Mouse (Mus musculus): ENCODE data around the gene Kri1. TPM values are rescaled to one million over a fixed set of nuclear protein-coding genes. Genes with fewer than 3 reads are reported as not detected.
A peak's percentile ranks its signal among the peaks of the same experiment; 100 is the strongest.
"Not testable (repeated sequence)": the region's sequence is repeated elsewhere in the genome, so short reads cannot be mapped to it uniquely, and the experiment has no call there.

The Kri1 gene
- polyA plus RNA-seq, 1 experiment from 2014 or later: 18.3 TPM

- H3K4me3 ChIP-seq; H3K27me3 ChIP-seq; H3K4me2 ChIP-seq (replicated peaks); H3K27ac ChIP-seq; ATAC-seq (ENCODE audit: low FRiP score, low read depth); H3K9ac ChIP-seq; H3K9me3 ChIP-seq: not testable (repeated sequence)
- 88% methylated on average over 5 of the region's 5 CpGs for WGBS
- H3K4me1 ChIP-seq: peaks cover 18% of the 10 kb centered on the region
- H3K36me3 ChIP-seq: peaks cover 74% of the 10 kb centered on the region
These were observed 18.2 kb downstream of the Kri1 start for GRCm38 (mm10) chr9:21269590-21269989.

GRCm38 (mm10) chr9:21268305-21268704, 19.5 kb downstream of the Kri1 start:
- Histone ChIP-seq H3K4me1 (peaks cover 23% of the 10 kb centered on the region), H3K4me3 (no peak overlapping the region), H3K36me3 (peaks cover 61% of the 10 kb centered on the region), H3K9ac (no peak overlapping the region), H3K27me3 (no peaks in the 10 kb centered on the region), H3K27ac (no peak overlapping the region), H3K4me2 (replicated peaks) (no peak overlapping the region), H3K9me3 (no peaks in the 10 kb centered on the region)
- ATAC-seq (ENCODE audit: low FRiP score, low read depth): no peak
- 92% methylated on average over 16 of the region's 16 CpGs for WGBS

- no peak overlapping the region for H3K27ac ChIP-seq
- 89% methylated on average over 5 of the region's 5 CpGs for WGBS
- H3K4me3 ChIP-seq: 0 out of 2 replicates have a peak overlapping the region, but pooled peaks have one; percentile 87
- H3K9me3 ChIP-seq: no peaks in the 10 kb centered on the region
- no peak for ATAC-seq (ENCODE audit: low FRiP score, low read depth)
- no peak overlapping the region; the same call in 1 of the 2 replicates for H3K4me2 ChIP-seq (replicated peaks)
- H3K9ac ChIP-seq: peak overlapping the region; percentile 15; the same call in 1 of the 2 replicates
- H3K4me1 ChIP-seq: peaks cover 23% of the 10 kb centered on the region
- H3K36me3 ChIP-seq: peaks cover 47% of the 10 kb centered on the region
- H3K27me3 ChIP-seq: no peaks in the 10 kb centered on the region
These were observed 20.9 kb downstream of the Kri1 start for GRCm38 (mm10) chr9:21266889-21267288.

- Histone ChIP-seq H3K27ac (no peak overlapping the region), H3K4me2 (replicated peaks) (peak overlapping the region; percentile 89), H3K27me3 (no peaks in the 10 kb centered on the region), H3K4me1 (peaks cover 23% of the 10 kb centered on the region), H3K36me3 (peaks cover 34% of the 10 kb centered on the region), H3K4me3 (peak overlapping the region; percentile 87), H3K9ac (peak overlapping the region; percentile 87), H3K9me3 (no peaks in the 10 kb centered on the region)
- WGBS: 6% methylated on average over 11 of the region's 11 CpGs
- 0 out of 2 replicates have a peak, but pooled peaks have one; percentile 1 for ATAC-seq (ENCODE audit: low FRiP score, low read depth)
These were observed 22.2 kb downstream of the Kri1 start for GRCm38 (mm10) chr9:21265611-21266010.

- peak; percentile 96 for ATAC-seq (ENCODE audit: low FRiP score, low read depth)
- Histone ChIP-seq H3K36me3 (peaks cover 29% of the 10 kb centered on the region), H3K4me3 (peak within 1 kb of the TSS; percentile 87), H3K4me1 (peaks cover 23% of the 10 kb centered on the region), H3K9ac (peak within 1 kb of the TSS; percentile 87), H3K9me3 (no peaks in the 10 kb centered on the region), H3K27ac (peak within 1 kb of the TSS; percentile 81), H3K4me2 (replicated peaks) (peak within 1 kb of the TSS; percentile 89), H3K27me3 (no peaks in the 10 kb centered on the region)
- under 1% methylated on average over 49 of the region's 49 CpGs for WGBS
These were observed 22.7 kb downstream of the Kri1 start, which contains the start of gene Atg4d for GRCm38 (mm10) chr9:21265000-21265561. Gene Atg4d (plus strand): TSS chr9:21265293.

GRCm38 (mm10) chr9:21264272-21264999, 23.3 kb downstream of the Kri1 start:
- ATAC-seq (ENCODE audit: low FRiP score, low read depth): peak; percentile 31; the same call in 1 of the 2 replicates
- H3K9me3 ChIP-seq: no peaks in the 10 kb centered on the region
- peaks cover 23% of the 10 kb centered on the region for H3K4me1 ChIP-seq
- H3K4me2 ChIP-seq (replicated peaks): peak overlapping the region; percentile 89
- H3K36me3 ChIP-seq: peaks cover 24% of the 10 kb centered on the region
- 15% methylated on average over 17 of the region's 17 CpGs for WGBS
- peak overlapping the region; percentile 87 for H3K4me3 ChIP-seq
- peak overlapping the region; percentile 87 for H3K9ac ChIP-seq
- H3K27ac ChIP-seq: peak overlapping the region; percentile 81
- no peaks in the 10 kb centered on the region for H3K27me3 ChIP-seq

GRCm38 (mm10) chr9:21261831-21262230, 25.9 kb downstream of the Kri1 start:
- H3K36me3 ChIP-seq: peaks cover 2% of the 10 kb centered on the region; the same call in 1 of the 2 replicates
- no peaks in the 10 kb centered on the region for H3K27me3 ChIP-seq
- no peak overlapping the region for H3K4me3 ChIP-seq
- 67% methylated on average over 2 of the region's 2 CpGs for WGBS
- H3K9ac ChIP-seq: no peak overlapping the region
- H3K4me1 ChIP-seq: peaks cover 21% of the 10 kb centered on the region
- H3K4me2 ChIP-seq (replicated peaks): no peak overlapping the region
- no peaks in the 10 kb centered on the region for H3K9me3 ChIP-seq
- no peak overlapping the region for H3K27ac ChIP-seq
- ATAC-seq (ENCODE audit: low FRiP score, low read depth): no peak

- 67% methylated on average over 6 of the region's 6 CpGs for WGBS
- no peak for ATAC-seq (ENCODE audit: low FRiP score, low read depth)
- H3K4me3 ChIP-seq: no peak overlapping the region
- peaks cover 8% of the 10 kb centered on the region for H3K4me1 ChIP-seq
- no peak overlapping the region for H3K9ac ChIP-seq
- no peaks in the 10 kb centered on the region for H3K36me3 ChIP-seq
- no peak overlapping the region for H3K27ac ChIP-seq
- H3K9me3 ChIP-seq: no peaks in the 10 kb centered on the region
- H3K4me2 ChIP-seq (replicated peaks): no peak overlapping the region
- no peaks in the 10 kb centered on the region for H3K27me3 ChIP-seq
These were observed 27.2 kb downstream of the Kri1 start for GRCm38 (mm10) chr9:21260491-21261040.

GRCm38 (mm10) chr9:21256349-21256748, 31.4 kb downstream of the Kri1 start:
- 87% methylated on average over 4 of the region's 4 CpGs for WGBS
- not testable (repeated sequence) for H3K4me2 ChIP-seq (replicated peaks); H3K27ac ChIP-seq; H3K4me1 ChIP-seq; ATAC-seq (ENCODE audit: low FRiP score, low read depth); H3K9ac ChIP-seq; H3K36me3 ChIP-seq; H3K4me3 ChIP-seq; H3K9me3 ChIP-seq
- H3K27me3 ChIP-seq: peaks cover 18% of the 10 kb centered on the region

- Histone ChIP-seq H3K9ac (no peak overlapping the region), H3K4me2 (replicated peaks) (no peak overlapping the region), H3K36me3 (no peaks in the 10 kb centered on the region), H3K27me3 (peaks cover 35% of the 10 kb centered on the region), H3K27ac (no peak overlapping the region), H3K4me3 (no peak overlapping the region), H3K9me3 (no peaks in the 10 kb centered on the region), H3K4me1 (peaks cover 8% of the 10 kb centered on the region)
- ATAC-seq (ENCODE audit: low FRiP score, low read depth): no peak
These were observed 33.1 kb downstream of the Kri1 start for GRCm38 (mm10) chr9:21254690-21255089.

GRCm38 (mm10) chr9:21251116-21251735, 36.5 kb downstream of the Kri1 start:
- H3K27ac ChIP-seq: peak overlapping the region; percentile 44; the same call in 1 of the 2 replicates
- ATAC-seq (ENCODE audit: low FRiP score, low read depth): no peak; the same call in 1 of the 2 replicates
- no peak overlapping the region for H3K4me3 ChIP-seq
- peaks cover 16% of the 10 kb centered on the region for H3K4me1 ChIP-seq
- H3K9ac ChIP-seq: no peak overlapping the region
- 36% methylated on average over 13 of the region's 13 CpGs for WGBS
- no peaks in the 10 kb centered on the region for H3K9me3 ChIP-seq
- no peaks in the 10 kb centered on the region for H3K36me3 ChIP-seq
- H3K27me3 ChIP-seq: peaks cover 69% of the 10 kb centered on the region
- H3K4me2 ChIP-seq (replicated peaks): no peak overlapping the region

GRCm38 (mm10) chr9:21250509-21250908, 37.3 kb downstream of the Kri1 start:
- no peak overlapping the region for H3K27ac ChIP-seq
- H3K4me1 ChIP-seq: peaks cover 16% of the 10 kb centered on the region
- H3K36me3 ChIP-seq: no peaks in the 10 kb centered on the region
- H3K9ac ChIP-seq: no peak overlapping the region
- no peaks in the 10 kb centered on the region for H3K9me3 ChIP-seq
- H3K4me2 ChIP-seq (replicated peaks): no peak overlapping the region
- peaks cover 76% of the 10 kb centered on the region for H3K27me3 ChIP-seq
- WGBS: 36% methylated on average over 2 of the region's 2 CpGs
- ATAC-seq (ENCODE audit: low FRiP score, low read depth): no peak
- H3K4me3 ChIP-seq: no peak overlapping the region

Measured in limb, embryonic 13.5 days (tissue).